Mouse (Mus musculus) small intestine, adult 2 months (tissue): Measurements from ENCODE around the gene Cep152.

Source experiments
- CTCF ChIP-seq: fragments of 200-500 bp; IDR thresholded peaks from 2 replicates; pipeline ENCODE4 v1.5.1; 2012; ENCODE audit warnings: low read depth, mild to moderate bottlenecking, control low read depth, inconsistent platforms, low read length, moderate library complexity, mixed read lengths; ENCODE audit not compliant: insufficient replicate concordance, insufficient read length; ENCODE audit errors: extremely low read depth
- POLR2A ChIP-seq: fragments of 200-500 bp; IDR thresholded peaks from 2 replicates; pipeline ENCODE4 v1.6.1; 2012; ENCODE audit warnings: low read depth, mild to moderate bottlenecking, control low read depth, inconsistent platforms, low read length, moderate library complexity

- TF ChIP-seq CTCF (no peak; the same call in 1 of the 2 replicates), POLR2A (peak; percentile 39; the same call in 1 of the 2 replicates)
These were observed at the start of gene Cep152 for GRCm38 (mm10) chr2:125624837-125625351.
